Mouse (Mus musculus): ENCODE results near the gene 4921504E06Rik. TPM values are rescaled to one million over a fixed set of nuclear protein-coding genes. Genes with fewer than 3 reads are reported as not detected.
A peak's percentile ranks its signal among the peaks of the same experiment; 100 is the strongest.

Gene 4921504E06Rik
- total RNA-seq, 2 experiments from 2014 or later = not detected

DNA sequence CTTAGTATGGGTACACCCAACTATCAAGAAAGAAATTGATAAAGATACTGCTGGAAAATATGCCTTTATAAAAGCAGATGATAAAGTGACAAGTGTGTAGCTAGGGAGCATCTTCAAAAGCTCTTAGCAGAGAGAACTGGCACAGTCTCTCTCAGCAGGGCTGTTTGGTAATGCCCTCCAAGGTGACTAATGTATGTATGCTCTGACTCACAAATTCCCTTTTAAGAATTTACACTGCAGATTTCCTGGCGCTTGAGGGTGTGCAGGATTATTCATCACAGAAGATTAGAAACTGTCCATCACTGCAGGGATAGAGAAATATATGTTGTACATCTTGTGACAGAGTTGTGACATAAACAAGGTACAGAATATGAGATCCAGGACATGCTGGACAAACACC lies 12.8 kb downstream of the 4921504E06Rik start:
- no peak for DNase-seq (ENCODE audit: low spot score in 2 of 2)

GRCm38 (mm10) chr2:19529428-19529827 lies 24.3 kb downstream of the 4921504E06Rik start:
- H3K4me3 ChIP-seq = no peak overlapping the region
- TF ChIP-seq CTCF (conservative IDR thresholded peaks at IDR 0.05) = no peak
- DNase-seq (ENCODE audit: low spot score in 2 of 2) = no peak
- H3K27ac ChIP-seq = no peak overlapping the region

More for the DNA sequence above, 12.8 kb downstream of the 4921504E06Rik start:
- Histone ChIP-seq H3K27ac (no peak overlapping the region), H3K4me3 (no peak overlapping the region)
- TF ChIP-seq CTCF (conservative IDR thresholded peaks at IDR 0.05) = no peak

DNA sequence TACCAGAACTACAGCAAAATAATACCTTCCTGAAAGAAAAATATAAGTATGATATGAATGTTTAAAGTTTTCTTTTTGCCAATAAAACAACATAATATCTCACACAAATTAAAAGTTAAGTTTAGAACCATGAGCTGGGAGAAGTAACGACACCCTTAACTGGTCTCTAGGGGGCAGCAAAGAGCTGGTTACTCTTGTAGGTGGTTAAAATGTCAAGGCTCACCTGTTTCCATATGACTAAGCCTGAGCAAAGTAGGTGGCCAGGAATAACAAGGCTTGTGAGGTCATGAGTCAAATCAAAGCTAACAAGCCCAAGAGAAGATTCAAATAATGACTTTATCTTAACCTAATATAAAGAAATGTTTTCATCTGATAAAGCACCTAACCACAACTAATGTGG lies 24.9 kb downstream of the 4921504E06Rik start:
- no peak overlapping the region for H3K27ac ChIP-seq
- peak; percentile 41 to 77 for DNase-seq (ENCODE audit: low spot score in 2 of 2)
- H3K4me3 ChIP-seq = no peak overlapping the region
- TF ChIP-seq CTCF (conservative IDR thresholded peaks at IDR 0.05) = peak; percentile 93

GRCm38 (mm10) chr2:19524071-19524470 lies 29.6 kb downstream of the 4921504E06Rik start:
- H3K4me3 ChIP-seq = no peak overlapping the region
- no peak overlapping the region for H3K27ac ChIP-seq
- DNase-seq (ENCODE audit: low spot score in 2 of 2) = no peak
- no peak for TF ChIP-seq CTCF (conservative IDR thresholded peaks at IDR 0.05)

GRCm38 (mm10) chr2:19521662-19522061 lies 32.1 kb downstream of the 4921504E06Rik start:
- peak; percentile 3 to 33 for DNase-seq (ENCODE audit: low spot score in 2 of 2)
- H3K27ac ChIP-seq = no peak overlapping the region
- H3K4me3 ChIP-seq = no peak overlapping the region
- TF ChIP-seq CTCF (conservative IDR thresholded peaks at IDR 0.05) = peak; percentile 75

DNA sequence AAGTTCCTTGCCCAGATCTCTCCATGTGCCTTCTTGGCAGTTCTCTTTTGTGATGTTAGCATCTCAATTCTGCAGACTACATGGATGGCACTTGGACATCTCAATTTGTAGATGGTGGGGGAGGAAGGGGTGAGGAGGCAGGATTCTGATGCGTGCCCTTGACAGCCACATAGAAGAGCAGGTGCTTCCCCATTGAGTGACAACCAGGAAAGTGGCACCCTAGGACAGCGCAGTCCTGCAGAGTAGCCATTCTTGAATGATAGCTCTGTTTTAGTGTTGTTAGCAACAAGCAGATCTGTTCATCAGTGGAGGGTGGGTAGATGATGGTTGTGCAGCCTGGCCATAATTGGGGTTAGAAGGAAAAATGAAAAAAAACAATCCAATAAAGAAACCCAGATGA lies 33.1 kb downstream of the 4921504E06Rik start:
- H3K4me3 ChIP-seq = no peak overlapping the region
- TF ChIP-seq CTCF (conservative IDR thresholded peaks at IDR 0.05) = no peak
- DNase-seq (ENCODE audit: low spot score in 2 of 2) = no peak
- no peak overlapping the region for H3K27ac ChIP-seq

DNA sequence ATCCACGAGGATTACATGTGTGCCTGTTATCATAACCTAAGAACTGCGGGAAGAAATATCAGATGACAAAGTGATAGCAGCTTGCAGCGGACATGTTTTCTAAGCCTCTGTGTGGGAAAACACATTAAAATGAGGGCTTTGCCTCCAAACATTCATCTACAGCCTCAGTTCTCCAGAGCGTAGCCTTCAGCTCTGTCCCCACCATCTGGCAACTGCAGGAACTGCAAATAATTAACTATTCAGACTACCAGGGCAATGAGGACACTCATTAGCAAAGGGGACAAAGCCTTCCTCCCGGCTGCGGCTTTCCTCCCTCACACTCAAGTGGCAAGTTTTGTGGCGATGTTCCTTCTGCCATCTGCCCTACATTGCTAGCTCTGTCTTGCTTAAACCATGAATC lies 33.9 kb downstream of the 4921504E06Rik start:
- DNase-seq (ENCODE audit: low spot score in 2 of 2) = peak; percentile 70 to 83
- H3K4me3 ChIP-seq = no peak overlapping the region
- peak; percentile 91 for TF ChIP-seq CTCF (conservative IDR thresholded peaks at IDR 0.05)
- no peak overlapping the region for H3K27ac ChIP-seq

DNA sequence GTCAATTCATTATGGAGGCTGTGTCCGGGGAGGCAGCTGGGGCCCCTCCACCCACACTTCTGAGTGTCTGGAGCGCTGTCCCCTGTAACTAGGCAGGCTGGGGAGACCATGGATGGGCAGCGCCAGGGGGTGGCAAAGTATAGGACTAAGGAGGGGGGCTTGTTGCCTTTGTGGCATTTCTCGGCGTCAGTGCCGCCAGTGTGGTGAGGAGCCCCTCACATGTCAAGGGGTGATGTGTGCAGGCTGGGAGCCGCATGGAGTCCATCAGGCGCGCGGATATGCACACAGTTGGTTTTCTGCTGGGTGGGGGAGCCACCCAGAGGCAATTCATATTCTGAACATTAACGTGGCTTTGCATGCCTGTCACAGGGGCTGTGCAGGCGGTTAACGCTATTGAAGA lies 35.8 kb downstream of the 4921504E06Rik start:
- DNase-seq (ENCODE audit: low spot score in 2 of 2) = no peak
- no peak overlapping the region for H3K4me3 ChIP-seq
- TF ChIP-seq CTCF (conservative IDR thresholded peaks at IDR 0.05) = no peak
- no peak overlapping the region for H3K27ac ChIP-seq

DNA sequence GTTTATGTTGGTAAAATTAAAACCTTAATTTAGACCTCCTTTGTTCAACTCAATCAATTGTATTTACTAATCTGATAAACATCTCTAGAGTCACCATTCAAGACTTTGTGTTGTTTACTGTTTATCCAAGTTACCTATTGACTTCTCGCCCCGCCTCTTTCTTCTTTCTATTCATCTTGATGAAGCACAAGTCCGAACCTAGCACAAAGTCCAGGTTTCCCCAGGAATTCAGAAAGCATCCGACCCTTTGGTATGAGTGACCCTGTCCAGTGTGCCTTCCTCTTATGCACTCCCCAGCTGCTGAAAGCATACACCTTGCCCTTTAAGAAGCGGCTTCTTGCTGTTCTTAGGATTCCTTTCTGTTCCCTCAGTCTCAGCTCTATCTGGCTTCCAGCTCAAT lies 41.3 kb downstream of the 4921504E06Rik start:
- TF ChIP-seq CTCF (conservative IDR thresholded peaks at IDR 0.05) = no peak
- no peak overlapping the region for H3K27ac ChIP-seq
- DNase-seq (ENCODE audit: low spot score in 2 of 2) = no peak
- H3K4me3 ChIP-seq = no peak overlapping the region

DNA sequence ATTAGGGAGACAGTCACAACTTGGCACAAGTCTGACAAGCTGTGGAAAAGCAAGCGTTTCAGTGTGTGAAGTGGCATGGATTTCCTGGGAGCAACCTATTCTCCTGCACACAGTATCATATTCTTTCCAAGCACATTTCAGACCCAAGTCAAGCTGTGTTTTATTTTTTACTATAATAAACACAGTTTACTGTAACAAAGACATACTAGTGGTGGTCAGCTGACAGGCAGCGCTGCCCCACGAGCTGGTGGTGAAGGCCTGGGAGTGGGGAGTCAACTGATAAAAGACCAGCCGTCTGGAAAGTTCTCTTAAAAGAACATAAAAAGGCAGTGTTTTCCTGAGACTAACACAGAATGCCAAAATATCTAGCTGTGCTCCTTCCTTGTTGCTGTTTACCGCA lies 42.7 kb downstream of the 4921504E06Rik start:
- Histone ChIP-seq H3K4me3 (no peak overlapping the region), H3K27ac (no peak overlapping the region)
- no peak for TF ChIP-seq CTCF (conservative IDR thresholded peaks at IDR 0.05)
- no peak for DNase-seq (ENCODE audit: low spot score in 2 of 2)

DNA sequence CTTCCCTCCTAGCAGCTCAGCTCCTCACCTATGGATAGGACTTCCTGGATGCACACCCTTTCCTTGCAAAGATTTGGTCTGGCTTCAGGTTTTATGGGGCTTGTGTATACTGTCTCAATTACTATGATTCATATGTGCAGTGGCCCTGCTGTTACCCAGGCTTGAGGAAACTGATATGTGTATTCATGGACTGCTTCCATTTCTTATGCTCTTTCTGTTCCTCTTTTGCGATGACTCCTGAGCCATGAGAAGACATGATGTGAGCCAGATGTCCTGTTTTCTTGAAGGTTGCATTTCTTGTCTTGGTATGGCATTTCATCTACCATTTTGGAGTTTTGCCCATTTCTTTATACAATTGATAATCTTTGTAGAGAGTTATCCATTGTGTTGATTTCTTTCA lies 48.0 kb downstream of the 4921504E06Rik start:
- no peak overlapping the region for H3K4me3 ChIP-seq
- TF ChIP-seq CTCF (conservative IDR thresholded peaks at IDR 0.05) = no peak
- DNase-seq (ENCODE audit: low spot score in 2 of 2) = no peak
- H3K27ac ChIP-seq = no peak overlapping the region

- no peak for TF ChIP-seq CTCF (conservative IDR thresholded peaks at IDR 0.05)
- H3K27ac ChIP-seq = no peak overlapping the region
- H3K4me3 ChIP-seq = no peak overlapping the region
- no peak for DNase-seq (ENCODE audit: low spot score in 2 of 2)
Observed at GRCm38 (mm10) chr2:19490262-19490661, 63.5 kb downstream of the 4921504E06Rik start.

- Histone ChIP-seq H3K4me3 (no peak overlapping the region), H3K27ac (no peak overlapping the region)
- no peak for TF ChIP-seq CTCF (conservative IDR thresholded peaks at IDR 0.05)
- DNase-seq (ENCODE audit: low spot score in 2 of 2) = no peak
Observed at GRCm38 (mm10) chr2:19461940-19462339, 91.8 kb downstream of the 4921504E06Rik start.

GRCm38 (mm10) chr2:19458785-19459184 lies 94.9 kb downstream of the 4921504E06Rik start:
- no peak overlapping the region for H3K4me3 ChIP-seq
- TF ChIP-seq CTCF (conservative IDR thresholded peaks at IDR 0.05) = no peak
- no peak for DNase-seq (ENCODE audit: low spot score in 2 of 2)
- no peak overlapping the region for H3K27ac ChIP-seq

Measured in layer of hippocampus, adult 2 months (tissue).